Mouse (Mus musculus) ES-Bruce4 (cell line): ENCODE results near the gene 4930469K13Rik. TPM values are rescaled to one million over a fixed set of nuclear protein-coding genes. Genes with fewer than 3 reads are reported as not detected.

Source experiments
- H3K27ac ChIP-seq: 2 replicates; pipeline ENCODE4 v1.5.1; 2012; ENCODE audit warnings: low read length, inconsistent platforms; ENCODE audit not compliant: insufficient read depth
- H3K27me3 ChIP-seq: 2 replicates; pipeline ENCODE4 v1.6.1; 2012; ENCODE audit warnings: mild to moderate bottlenecking, low read length, inconsistent platforms; ENCODE audit not compliant: control insufficient read depth, poor library complexity, insufficient read depth, severe bottlenecking
- H3K36me3 ChIP-seq: 2 replicates; pipeline ENCODE4 v1.6.1; 2012; ENCODE audit warnings: inconsistent platforms, mild to moderate bottlenecking, low read length, moderate library complexity; ENCODE audit not compliant: control insufficient read depth, poor library complexity, insufficient read depth, severe bottlenecking
- H3K4me1 ChIP-seq: one replicate; pipeline ENCODE4 v1.8.1; 2011; ENCODE audit warnings: low read length; ENCODE audit not compliant: control insufficient read depth, insufficient read depth
- H3K4me3 ChIP-seq: 2 replicates; pipeline ENCODE4 v1.5.1; 2011; ENCODE audit warnings: low read depth, mild to moderate bottlenecking, low read length
- H3K9ac ChIP-seq: 2 replicates; pipeline ENCODE4 v1.6.1; 2012; ENCODE audit warnings: low read depth, mild to moderate bottlenecking, inconsistent platforms; ENCODE audit not compliant: poor library complexity, severe bottlenecking
- H3K9me3 ChIP-seq: replicated peaks from 2 replicates; pipeline ENCODE4 v1.6.1; 2012; ENCODE audit warnings: mild to moderate bottlenecking, low read length, inconsistent platforms; ENCODE audit not compliant: control insufficient read depth, poor library complexity, insufficient read depth, severe bottlenecking
- CTCF ChIP-seq: IDR thresholded peaks from one replicate; pipeline ENCODE4 v1.8.1; 2011; ENCODE audit warnings: low read depth, low read length
- EP300 ChIP-seq: IDR thresholded peaks from 2 replicates; pipeline ENCODE4 v1.6.1; 2011; ENCODE audit warnings: low read depth, low read length; ENCODE audit not compliant: insufficient read depth
- POLR2A ChIP-seq: IDR thresholded peaks from one replicate; pipeline ENCODE4 v1.8.1; 2011; ENCODE audit warnings: low read length; ENCODE audit not compliant: insufficient read depth
- polyA plus RNA-seq: library from polyadenylated mRNA; stranded (reverse); fragments of >200 nt; gene quantifications from 2 replicates; pipeline ENCODE4 v1.2.4, GENCODE M21; 2011; ENCODE audit warnings: low read depth; ENCODE audit not compliant: missing spikeins, insufficient read depth, insufficient read length

Gene 4930469K13Rik
- polyA plus RNA-seq, 1 experiment: not detected

DNA sequence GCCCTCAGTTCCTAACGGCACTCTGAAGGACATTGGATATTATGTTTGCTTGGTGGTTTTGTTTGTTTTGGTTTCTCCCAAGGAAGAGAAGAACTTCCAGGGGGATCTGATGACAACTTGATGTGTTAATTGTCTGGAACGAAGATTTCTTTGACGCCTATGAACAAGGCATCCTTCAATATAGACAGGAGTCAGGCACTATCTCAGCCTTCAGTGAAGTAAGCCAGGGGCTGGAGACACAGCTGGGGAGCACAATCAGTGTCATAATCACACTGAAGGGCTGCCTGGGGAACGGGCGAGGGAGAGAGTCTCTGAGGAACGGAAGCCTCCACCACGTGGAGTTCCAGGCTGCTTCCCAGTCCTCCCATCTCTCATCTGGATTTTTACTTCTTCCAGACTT is 26.5 kb upstream of the 4930469K13Rik start:
- H3K9me3 ChIP-seq: no peaks in the 10 kb centered on the region
- no peaks in the 10 kb centered on the region for H3K36me3 ChIP-seq
- no peak overlapping the region for H3K4me3 ChIP-seq
- H3K27me3 ChIP-seq: no peaks in the 10 kb centered on the region; the same call in 1 of the 2 replicates
- no peak overlapping the region for H3K9ac ChIP-seq
- no peak for TF ChIP-seq CTCF
- TF ChIP-seq EP300: no peak
- H3K4me1 ChIP-seq: no peaks in the 10 kb centered on the region
- no peak overlapping the region for H3K27ac ChIP-seq

DNA sequence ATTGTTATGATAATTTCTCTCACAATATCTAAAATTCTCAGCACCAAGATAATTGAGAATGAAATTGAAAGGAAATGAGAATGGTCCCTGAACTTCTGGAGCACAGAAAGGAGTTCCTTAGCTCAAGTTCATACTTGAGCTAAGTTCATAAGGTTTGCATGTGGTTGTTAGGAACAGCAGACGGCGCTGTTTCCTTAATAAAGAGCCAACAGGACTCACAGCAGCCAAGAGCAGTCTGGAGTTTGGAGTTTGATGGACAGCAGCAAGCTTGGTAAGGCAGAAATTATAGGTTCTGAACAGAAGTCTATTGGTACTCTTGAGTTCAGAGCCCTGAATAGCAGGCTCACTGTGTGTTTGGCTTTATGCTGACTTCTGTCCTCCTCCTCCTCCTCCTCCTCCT is 24.8 kb upstream of the 4930469K13Rik start:
- H3K27me3 ChIP-seq: no peaks in the 10 kb centered on the region; the same call in 1 of the 2 replicates
- no peaks in the 10 kb centered on the region for H3K36me3 ChIP-seq
- TF ChIP-seq CTCF: no peak
- no peak for TF ChIP-seq EP300
- no peak for TF ChIP-seq POLR2A
- no peaks in the 10 kb centered on the region for H3K4me1 ChIP-seq
- no peak overlapping the region for H3K4me3 ChIP-seq
- no peaks in the 10 kb centered on the region for H3K9me3 ChIP-seq
- no peak overlapping the region for H3K9ac ChIP-seq
- no peak overlapping the region for H3K27ac ChIP-seq

GRCm38 (mm10) chr11:34118319-34118718 is 20.0 kb upstream of the 4930469K13Rik start:
- H3K4me3 ChIP-seq: no peak overlapping the region
- no peaks in the 10 kb centered on the region for H3K9me3 ChIP-seq
- no peaks in the 10 kb centered on the region for H3K36me3 ChIP-seq
- peaks cover 5% of the 10 kb centered on the region for H3K4me1 ChIP-seq
- no peak overlapping the region for H3K9ac ChIP-seq
- TF ChIP-seq EP300: no peak
- TF ChIP-seq CTCF: no peak
- no peak for TF ChIP-seq POLR2A
- no peak overlapping the region for H3K27ac ChIP-seq
- H3K27me3 ChIP-seq: no peaks in the 10 kb centered on the region

DNA sequence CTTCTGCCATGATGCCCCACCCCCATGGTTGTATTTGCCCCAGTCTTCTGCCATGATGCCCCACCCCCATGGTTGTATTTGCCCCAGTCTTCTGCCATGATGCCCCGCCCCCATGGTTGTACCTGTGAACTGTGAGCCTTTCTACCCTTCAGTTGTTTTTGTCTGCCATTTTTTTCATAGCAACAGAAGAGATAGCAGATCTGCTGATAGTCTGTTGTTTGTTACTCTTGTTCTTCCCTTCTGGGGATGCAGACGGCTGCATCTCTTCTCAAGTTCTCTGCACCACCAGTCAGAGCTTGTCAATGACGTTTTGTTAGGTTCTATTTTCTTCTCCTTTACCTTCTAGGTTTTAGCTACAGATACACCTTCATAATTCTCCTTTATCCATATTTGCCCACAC is 19.2 kb upstream of the 4930469K13Rik start:
- no peak overlapping the region for H3K27ac ChIP-seq
- H3K4me1 ChIP-seq: peaks cover 5% of the 10 kb centered on the region
- no peaks in the 10 kb centered on the region for H3K36me3 ChIP-seq
- TF ChIP-seq EP300: no peak
- no peak for TF ChIP-seq CTCF
- TF ChIP-seq POLR2A: no peak
- no peak overlapping the region for H3K9ac ChIP-seq
- no peaks in the 10 kb centered on the region for H3K27me3 ChIP-seq
- H3K4me3 ChIP-seq: no peak overlapping the region
- no peaks in the 10 kb centered on the region for H3K9me3 ChIP-seq

DNA sequence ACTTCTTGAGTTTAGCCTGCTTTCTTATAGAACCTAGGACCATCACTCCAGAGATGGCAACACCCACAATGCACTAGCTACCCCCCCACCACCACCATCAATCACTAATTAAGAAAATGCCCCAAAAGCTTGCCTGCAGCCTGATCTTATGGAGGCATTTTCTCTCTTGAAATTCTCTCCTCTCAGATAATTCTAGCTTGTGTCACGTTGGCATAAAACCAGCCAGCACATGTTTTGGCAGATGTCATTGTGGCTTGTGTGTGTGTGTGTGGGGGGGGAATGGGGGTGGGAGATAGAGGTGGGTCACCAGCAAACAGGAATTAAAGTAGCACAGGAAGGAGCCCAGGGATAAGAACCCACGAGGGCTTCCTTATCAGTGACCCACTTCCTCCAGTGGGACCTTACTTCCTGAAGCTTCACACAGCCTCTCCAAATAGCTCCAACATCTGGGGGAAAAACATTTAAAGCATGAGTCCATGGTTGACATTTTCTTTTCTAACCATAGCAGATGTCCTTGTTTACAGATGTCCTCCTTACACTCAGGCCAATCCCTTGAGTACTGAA is 18.3 kb upstream of the 4930469K13Rik start:
- no peaks in the 10 kb centered on the region for H3K36me3 ChIP-seq
- H3K4me1 ChIP-seq: peaks cover 8% of the 10 kb centered on the region
- no peaks in the 10 kb centered on the region for H3K27me3 ChIP-seq
- no peaks in the 10 kb centered on the region for H3K9me3 ChIP-seq
- no peak overlapping the region for H3K27ac ChIP-seq
- no peak overlapping the region for H3K9ac ChIP-seq
- no peak overlapping the region for H3K4me3 ChIP-seq
- no peak for TF ChIP-seq EP300
- TF ChIP-seq POLR2A: no peak
- no peak for TF ChIP-seq CTCF

- TF ChIP-seq EP300: no peak
- TF ChIP-seq POLR2A: no peak
- Histone ChIP-seq H3K4me3 (no peak overlapping the region), H3K27me3 (no peaks in the 10 kb centered on the region), H3K36me3 (no peaks in the 10 kb centered on the region), H3K27ac (no peak overlapping the region), H3K9me3 (no peaks in the 10 kb centered on the region), H3K9ac (no peak overlapping the region), H3K4me1 (peaks cover 8% of the 10 kb centered on the region)
Observed at GRCm38 (mm10) chr11:34113760-34114159, 15.4 kb upstream of the 4930469K13Rik start.
